Mouse (Mus musculus): ENCODE measurements at regions not wholly inside any gene's neighbourhood (a gene's known extent, or its start where the extent isn't known, plus 50 kb on each side); places are given as distances from the start of the nearest gene placed in this dataset.

DNA sequence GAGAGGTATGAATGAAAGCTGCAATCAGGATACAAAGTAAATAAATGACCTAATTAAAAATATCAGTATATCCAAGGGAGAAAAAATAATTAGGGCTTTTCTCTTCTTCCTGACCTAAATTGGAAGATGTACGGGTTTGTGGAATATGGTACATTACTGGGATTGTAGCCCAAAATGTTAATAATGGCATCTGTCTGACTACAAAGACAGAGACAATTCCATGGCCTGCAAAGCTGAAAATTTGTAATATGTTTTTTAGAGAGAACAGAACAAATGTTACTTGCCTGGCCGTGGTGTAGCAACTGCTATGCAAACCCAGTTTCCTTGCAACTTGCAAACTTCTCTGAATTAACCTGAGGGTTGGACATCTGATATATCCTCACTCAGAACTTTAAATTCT, 632.6 kb upstream of the Flrt2 start:
- TF ChIP-seq POLR2A (IDR thresholded peaks at IDR 0.05; ENCODE audit: insufficient read length, low read depth) (no peak), MAX (IDR thresholded peaks at IDR 0.05; ENCODE audit: low read depth) (no peak)
